ENCODE assay signal across 15 mouse cellular contexts in genomic region chr2:27209370-27209769, GRCm38 (mm10). TPM values are rescaled to one million over a fixed set of nuclear protein-coding genes. Genes with fewer than 3 reads are reported as not detected.
DNase-seq lines count a peak whose midpoint lies in the region; ATAC-seq and TF ChIP-seq lines count a peak whose summit lies in the region.
"Had no signal": no experiment of that assay in that cellular context is flagged by ENCODE, and none has a peak within 500 bp of the region (broad histone marks: within the 10 kb centered on the region; RNA-seq: fewer than 3 reads in every experiment).

No protein-coding gene starts in this region.

- H3K36me3 ChIP-seq in heart, embryonic 13.5 days = no peaks in the 10 kb centered on the region
- H3K36me3 ChIP-seq in thymus, adult 2 months (ENCODE audit: control insufficient read depth, insufficient read depth, low read length) = no peaks in the 10 kb centered on the region
- peaks cover 5% of the 10 kb centered on the region; the same call in 1 of the 2 replicates for H3K36me3 ChIP-seq in liver, embryonic 12.5 days
- H3K36me3 ChIP-seq: embryonic facial prominence, embryonic 13.5 days; midbrain, embryonic 13.5 days; stomach, embryonic 15.5 days had no signal

- no peak overlapping the region for H3K4me3 ChIP-seq in heart, embryonic 13.5 days
- H3K4me3 ChIP-seq in thymus, adult 2 months (ENCODE audit: control insufficient read depth, insufficient read depth, low read length) = no peak overlapping the region
- no peak overlapping the region for H3K4me3 ChIP-seq in liver, embryonic 12.5 days
- H3K4me3 ChIP-seq: embryonic facial prominence, embryonic 13.5 days; midbrain, embryonic 13.5 days; stomach, embryonic 15.5 days had no signal

- no peak for TF ChIP-seq CTCF in thymus, adult 2 months (IDR thresholded peaks at IDR 0.05; ENCODE audit: borderline replicate concordance, control insufficient read depth, extremely low read depth, insufficient read depth, low read length, poor library complexity)

- H3K9ac ChIP-seq in heart, embryonic 13.5 days = peak overlapping the region; percentile 70
- H3K9ac ChIP-seq in liver, embryonic 12.5 days = no peak overlapping the region
- H3K9ac ChIP-seq: embryonic facial prominence, embryonic 13.5 days; midbrain, embryonic 13.5 days; stomach, embryonic 15.5 days had no signal

- TF ChIP-seq POLR2A in thymus, adult 2 months (IDR thresholded peaks at IDR 0.05; ENCODE audit: control insufficient read depth, extremely low read depth, insufficient read depth, low read length, poor library complexity) = no peak

- intact Hi-C loops in heart, postnatal 10 days (cut with DNase I) = no loop called here

- no peak for ATAC-seq in heart, embryonic 13.5 days (ENCODE audit: extremely low read depth, insufficient number of reproducible peaks, low FRiP score, low TSS enrichment)
- no peak for ATAC-seq in liver, embryonic 12.5 days
- no peak for ATAC-seq in frontal cortex, adult (ENCODE audit: low TSS enrichment)
- ATAC-seq: forebrain, embryonic 14.5 days; midbrain, embryonic 13.5 days had no signal

- H3K4me1 ChIP-seq in heart, embryonic 13.5 days = peaks cover 95% of the 10 kb centered on the region
- peaks cover 49% of the 10 kb centered on the region for H3K4me1 ChIP-seq in thymus, adult 2 months (replicated peaks; ENCODE audit: control insufficient read depth, insufficient read depth, low read length)
- H3K4me1 ChIP-seq in liver, embryonic 12.5 days = no peaks in the 10 kb centered on the region

- no peaks in the 10 kb centered on the region for H3K9me3 ChIP-seq in heart, embryonic 13.5 days
- H3K9me3 ChIP-seq in liver, embryonic 12.5 days (replicated peaks) = no peaks in the 10 kb centered on the region
- H3K9me3 ChIP-seq: embryonic facial prominence, embryonic 13.5 days; midbrain, embryonic 13.5 days; stomach, embryonic 15.5 days had no signal

- 42% methylated on average over 9 of the region's 9 CpGs for WGBS in heart, embryonic 13.5 days
- 83% methylated on average over 9 of the region's 9 CpGs for WGBS in thymus, adult 2 months
- WGBS in liver, embryonic 12.5 days (ENCODE audit: insufficient replicate concordance) = 58% methylated on average over 9 of the region's 9 CpGs

- peak overlapping the region; percentile 93 for H3K27ac ChIP-seq in heart, embryonic 13.5 days (replicated peaks)
- peak overlapping the region; percentile 51; the same call in 1 of the 2 replicates for H3K27ac ChIP-seq in thymus, adult 2 months (ENCODE audit: control insufficient read depth, insufficient read depth, low read length)
- H3K27ac ChIP-seq in liver, embryonic 12.5 days = peak overlapping the region; percentile 42; the same call in 1 of the 2 replicates
- H3K27ac ChIP-seq: embryonic facial prominence, embryonic 13.5 days; kidney, postnatal 0 days; midbrain, embryonic 13.5 days; stomach, embryonic 15.5 days had no signal

- peak overlapping the region; percentile 33 for H3K4me2 ChIP-seq in heart, embryonic 13.5 days
- no peak overlapping the region for H3K4me2 ChIP-seq in liver, embryonic 12.5 days
- H3K4me2 ChIP-seq: embryonic facial prominence, embryonic 13.5 days; midbrain, embryonic 13.5 days; stomach, embryonic 15.5 days had no signal

- DNase-seq in heart, adult 8-10 months (ENCODE audit: low spot score) = no peak
- DNase-seq in thymus, adult 2 months = no peak
- no peak for DNase-seq in thymus, postnatal 0 days (ENCODE audit: low spot score)
- DNase-seq in heart, postnatal 10 days = peak; percentile 27 to 36
- DNase-seq: adrenal gland, adult 2 months; cerebellum, postnatal 25 days; left cerebral cortex, postnatal 4 days had no signal

- no peaks in the 10 kb centered on the region for H3K27me3 ChIP-seq in heart, embryonic 13.5 days (replicated peaks)
- no peaks in the 10 kb centered on the region for H3K27me3 ChIP-seq in thymus, adult 2 months (ENCODE audit: control insufficient read depth, insufficient read depth, low read length)
- no peaks in the 10 kb centered on the region for H3K27me3 ChIP-seq in liver, embryonic 12.5 days (replicated peaks)
- H3K27me3 ChIP-seq: embryonic facial prominence, embryonic 13.5 days; midbrain, embryonic 13.5 days; stomach, embryonic 15.5 days had no signal

RNA-seq across cellular contexts. Expression of gene Sardh, which starts 38.8 kb away (rescaled TPM):
- 17.3 and 18.2 TPM in 2 replicates for polyA plus RNA-seq in heart, embryonic 13.5 days (2015; fragmentation: Nextera tagmentation; extraction: Ambion mirVana)
- total RNA-seq in heart, adult 8-10 months (2022) = 10 to 100 TPM in 2 of 4 experiments, 1 to 10 TPM in 2; 3.5 to 13.3 (median 7.6) TPM
- 10.5 and 12.3 TPM in 2 replicates for polyA plus RNA-seq in thymus, adult 2 months (2012; rRNA removed)
- 3.2 and 3.6 TPM in 2 replicates for polyA plus RNA-seq in thymus, postnatal 0 days (2015; fragmentation: Nextera tagmentation; extraction: Ambion mirVana)
- 10 to 100 TPM; 18.4 to 19.3 TPM for total RNA-seq in heart, postnatal 10 days (2021)
- 37.6 and 41.5 TPM in 2 replicates for polyA plus RNA-seq in liver, embryonic 12.5 days (2016; fragmentation: Nextera tagmentation; extraction: Ambion mirVana)

RNA-seq across cellular contexts. Expression of gene Dbh, which starts 44.3 kb away (rescaled TPM):
- 0.55 and 0.88 TPM in 2 replicates for polyA plus RNA-seq in heart, embryonic 13.5 days (2015; fragmentation: Nextera tagmentation; extraction: Ambion mirVana)
- 1 to 10 TPM; 1.5 to 3.4 (median 1.8) TPM for total RNA-seq in heart, adult 8-10 months (2022)
- 0.41 and 0.69 TPM in 2 replicates for polyA plus RNA-seq in thymus, adult 2 months (2012; rRNA removed)
- polyA plus RNA-seq in thymus, postnatal 0 days (2015; fragmentation: Nextera tagmentation; extraction: Ambion mirVana) = 0.08 and 0.15 TPM in 2 replicates
- total RNA-seq in heart, postnatal 10 days (2021) = 1 to 10 TPM; 2.3 to 2.5 TPM
- 0.05 and 0.12 TPM in 2 replicates for polyA plus RNA-seq in liver, embryonic 12.5 days (2016; fragmentation: Nextera tagmentation; extraction: Ambion mirVana)
- polyA plus RNA-seq: forebrain, embryonic 14.5 days had no signal

Comparison
In these comparisons a context has a peak if more than half of its experiments do, and no peak if none do; other contexts are left out.
1. DNase-seq: peak in heart, postnatal 10 days (2 of 2); none in heart, adult 8-10 months (single experiment), thymus, adult 2 months (single experiment) and thymus, postnatal 0 days (single experiment).
2. H3K27ac ChIP-seq: peak in every context shown above with its lines; median percentile 93 in heart, embryonic 13.5 days; 51 in thymus, adult 2 months; 42 in liver, embryonic 12.5 days.